Mouse (Mus musculus): Measurements from ENCODE around the gene Dctpp1. TPM values are rescaled to one million over a fixed set of nuclear protein-coding genes. Genes with fewer than 3 reads are reported as not detected.
A peak's percentile ranks its signal among the peaks of the same experiment; 100 is the strongest.

Dctpp1 gene
- polyA plus RNA-seq, 2 experiments, result 62.2 to 104 TPM

GRCm38 (mm10) chr7:127212432-127213250 lies 47.9 kb downstream of the Dctpp1 start:
- no peak overlapping the region for H3K27ac ChIP-seq
- peaks cover 9 to 22% of the 10 kb centered on the region in 2 experiments for H3K4me1 ChIP-seq (replicated peaks; ENCODE audit: control insufficient read depth in 2 of 2, insufficient read depth in 2 of 2, low read length in 1 of 2)
- H3K4me3 ChIP-seq (ENCODE audit: insufficient read depth in 1 of 2, low read depth in 2 of 2, low read length in 2 of 2), result no peak overlapping the region
- ATAC-seq (ENCODE audit: insufficient read depth) (no peak), DNase-seq (ENCODE audit: low read depth in 3 of 3, low spot score in 3 of 3) (no peak)
- TF ChIP-seq EP300 (IDR thresholded peaks at IDR 0.05; ENCODE audit: low read depth) (no peak), CTCF (IDR thresholded peaks at IDR 0.05; ENCODE audit: low read depth) (no peak)
- H3K4me2 ChIP-seq (ENCODE audit: low read depth), result no peak overlapping the region
- H3K36me3 ChIP-seq (replicated peaks; ENCODE audit: control insufficient read depth, insufficient read depth, low read depth), result no peaks in the 10 kb centered on the region
- H3K9me3 ChIP-seq (ENCODE audit: control insufficient read depth, low read length), result no peaks in the 10 kb centered on the region
- WGBS (ENCODE audit: insufficient replicate concordance), result 85% methylated on average over 12 of the region's 12 CpGs
- no peaks in the 10 kb centered on the region for H3K27me3 ChIP-seq (ENCODE audit: control insufficient read depth, insufficient read depth, low read length)
- H3K9ac ChIP-seq (replicated peaks), result no peak overlapping the region

GRCm38 (mm10) chr7:127211014-127211745 lies 49.3 kb downstream of the Dctpp1 start:
- Histone ChIP-seq H3K4me3 (ENCODE audit: insufficient read depth in 1 of 2, low read depth in 2 of 2, low read length in 2 of 2) (no peak overlapping the region), H3K36me3 (replicated peaks; ENCODE audit: control insufficient read depth, insufficient read depth, low read depth) (no peaks in the 10 kb centered on the region), H3K27ac (no peak overlapping the region), H3K4me2 (ENCODE audit: low read depth) (no peak overlapping the region), H3K9ac (replicated peaks) (no peak overlapping the region), H3K9me3 (ENCODE audit: control insufficient read depth, low read length) (no peaks in the 10 kb centered on the region), H3K4me1 (replicated peaks; ENCODE audit: control insufficient read depth in 2 of 2, insufficient read depth in 2 of 2, low read length in 1 of 2) (peaks cover 7 to 17% of the 10 kb centered on the region in 2 experiments), H3K27me3 (ENCODE audit: control insufficient read depth, insufficient read depth, low read length) (no peaks in the 10 kb centered on the region)
- TF ChIP-seq CTCF (IDR thresholded peaks at IDR 0.05; ENCODE audit: low read depth), result no peak
- TF ChIP-seq EP300 (IDR thresholded peaks at IDR 0.05; ENCODE audit: low read depth), result no peak
- ATAC-seq (ENCODE audit: insufficient read depth) (no peak), DNase-seq (ENCODE audit: low read depth in 3 of 3, low spot score in 3 of 3) (no peak)
- WGBS (ENCODE audit: insufficient replicate concordance), result 64% methylated on average over 5 of the region's 5 CpGs

DNA sequence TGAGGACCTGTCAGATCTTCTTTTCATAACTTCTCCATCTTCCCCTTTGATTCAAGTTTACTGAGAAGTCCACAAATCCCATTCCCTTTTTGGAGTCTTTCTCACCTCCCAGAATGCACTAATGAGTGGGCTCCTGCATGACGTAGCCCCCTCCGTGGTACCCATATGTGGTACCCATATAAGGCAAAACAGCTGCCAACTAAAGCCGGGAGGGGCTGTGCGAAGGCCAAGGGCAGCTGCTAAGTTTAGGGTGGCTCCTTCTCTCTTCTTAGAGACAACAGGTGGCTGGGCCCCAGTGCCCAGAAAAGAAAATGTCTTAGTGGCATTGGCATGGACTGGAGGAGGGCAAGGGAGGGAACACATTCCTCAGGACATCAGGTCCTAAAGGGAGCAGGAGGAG lies 50.2 kb downstream of the Dctpp1 start:
- 86% methylated on average over 4 of the region's 4 CpGs for WGBS (ENCODE audit: insufficient replicate concordance)
- DNase-seq (ENCODE audit: low read depth in 3 of 3, low spot score in 3 of 3) (no peak), ATAC-seq (ENCODE audit: insufficient read depth) (no peak)
- Histone ChIP-seq H3K4me3 (ENCODE audit: insufficient read depth in 1 of 2, low read depth in 2 of 2, low read length in 2 of 2) (peak overlapping the region in 1 of 2 experiments; percentile 95; a peak in 2 of 4 replicates), H3K4me1 (replicated peaks; ENCODE audit: control insufficient read depth in 2 of 2, insufficient read depth in 2 of 2, low read length in 1 of 2) (peaks cover 12 to 15% of the 10 kb centered on the region in 2 experiments), H3K27ac (peak overlapping the region; percentile 85), H3K4me2 (ENCODE audit: low read depth) (peak overlapping the region; percentile 91), H3K9me3 (ENCODE audit: control insufficient read depth, low read length) (no peaks in the 10 kb centered on the region), H3K36me3 (replicated peaks; ENCODE audit: control insufficient read depth, insufficient read depth, low read depth) (no peaks in the 10 kb centered on the region), H3K27me3 (ENCODE audit: control insufficient read depth, insufficient read depth, low read length) (no peaks in the 10 kb centered on the region), H3K9ac (replicated peaks) (peak overlapping the region; percentile 99)
- TF ChIP-seq CTCF (IDR thresholded peaks at IDR 0.05; ENCODE audit: low read depth), result no peak
- TF ChIP-seq EP300 (IDR thresholded peaks at IDR 0.05; ENCODE audit: low read depth), result no peak

DNA sequence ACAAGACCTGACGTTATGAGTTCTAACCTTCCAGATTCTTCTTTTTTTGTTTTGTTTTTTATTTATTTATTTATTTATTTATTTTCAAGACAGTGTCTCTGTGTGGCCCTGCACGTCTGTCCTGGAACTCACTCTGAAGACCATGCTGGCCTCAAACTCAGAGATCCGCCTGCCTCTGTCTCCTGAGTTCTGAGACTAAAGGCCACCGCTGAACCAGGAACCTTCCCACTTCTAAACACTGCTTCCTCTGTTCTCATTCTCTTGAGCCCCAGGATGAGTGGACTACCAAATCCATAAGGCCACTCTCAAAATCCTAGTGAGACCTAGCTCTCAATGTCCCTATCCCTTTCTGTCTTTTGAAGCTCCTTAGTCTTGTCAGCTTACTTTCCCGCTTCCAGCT lies 50.7 kb downstream of the Dctpp1 start:
- peak overlapping the region; percentile 21 to 95 for H3K4me3 ChIP-seq (ENCODE audit: insufficient read depth in 1 of 2, low read depth in 2 of 2, low read length in 2 of 2)
- no peak for TF ChIP-seq EP300 (IDR thresholded peaks at IDR 0.05; ENCODE audit: low read depth)
- TF ChIP-seq CTCF (IDR thresholded peaks at IDR 0.05; ENCODE audit: low read depth), result no peak
- peak overlapping the region; percentile 85 for H3K27ac ChIP-seq
- H3K9me3 ChIP-seq (ENCODE audit: control insufficient read depth, low read length), result no peaks in the 10 kb centered on the region
- H3K27me3 ChIP-seq (ENCODE audit: control insufficient read depth, insufficient read depth, low read length), result no peaks in the 10 kb centered on the region
- peak overlapping the region; percentile 91 for H3K4me2 ChIP-seq (ENCODE audit: low read depth)
- H3K4me1 ChIP-seq (replicated peaks; ENCODE audit: control insufficient read depth in 2 of 2, insufficient read depth in 2 of 2, low read length in 1 of 2), result peaks cover 15 to 16% of the 10 kb centered on the region in 2 experiments
- no peaks in the 10 kb centered on the region; the same call in 1 of the 2 replicates for H3K36me3 ChIP-seq (replicated peaks; ENCODE audit: control insufficient read depth, insufficient read depth, low read depth)
- 75% methylated on average over 5 of the region's 5 CpGs for WGBS (ENCODE audit: insufficient replicate concordance)
- no peak for ATAC-seq (ENCODE audit: insufficient read depth)
- DNase-seq (ENCODE audit: low read depth in 3 of 3, low spot score in 3 of 3), result no peak
- H3K9ac ChIP-seq (replicated peaks), result peak overlapping the region; percentile 99
